Mouse (Mus musculus): ENCODE data around the gene Gm20388. TPM values are rescaled to one million over a fixed set of nuclear protein-coding genes. Genes with fewer than 3 reads are reported as not detected.
A peak's percentile ranks its signal among the peaks of the same experiment; 100 is the strongest.

Gm20388 gene
- polyA plus RNA-seq, 1 experiment from 2014 or later = 5.5 TPM

- H3K36me3 ChIP-seq (replicated peaks) = no peaks in the 10 kb centered on the region
- no peak for DNase-seq (ENCODE audit: extremely low spot score, low spot score)
- WGBS = 48% methylated on average over 12 of the region's 12 CpGs
- H3K27me3 ChIP-seq (ENCODE audit: poor library complexity, severe bottlenecking) = 0 out of 2 replicates have a peak, but pooled peaks cover 4% of the 10 kb centered on the region
- no peak overlapping the region for H3K4me3 ChIP-seq
- H3K4me1 ChIP-seq = peaks cover 19% of the 10 kb centered on the region
- no peaks in the 10 kb centered on the region for H3K9me3 ChIP-seq
- H3K27ac ChIP-seq = peak overlapping the region; percentile 51; the same call in 1 of the 2 replicates
These were observed 2335.9 kb downstream of the Gm20388 start for GRCm38 (mm10) chr8:122246257-122247211.

GRCm38 (mm10) chr8:122251739-122252138, 2341.1 kb downstream of the Gm20388 start:
- H3K4me1 ChIP-seq = peaks cover 7% of the 10 kb centered on the region
- H3K4me3 ChIP-seq = no peak overlapping the region
- peaks cover 23% of the 10 kb centered on the region for H3K27me3 ChIP-seq (ENCODE audit: poor library complexity, severe bottlenecking)
- DNase-seq (ENCODE audit: extremely low spot score, low spot score) = no peak
- no peak overlapping the region for H3K27ac ChIP-seq
- WGBS = 80% methylated on average over 1 of the region's 1 CpGs
- no peaks in the 10 kb centered on the region for H3K9me3 ChIP-seq
- no peaks in the 10 kb centered on the region for H3K36me3 ChIP-seq (replicated peaks)

GRCm38 (mm10) chr8:122252366-122252765, 2341.7 kb downstream of the Gm20388 start:
- Histone ChIP-seq H3K4me3 (no peak overlapping the region), H3K36me3 (replicated peaks) (no peaks in the 10 kb centered on the region), H3K9me3 (no peaks in the 10 kb centered on the region), H3K27me3 (ENCODE audit: poor library complexity, severe bottlenecking) (peaks cover 23% of the 10 kb centered on the region), H3K4me1 (peaks cover under 1% of the 10 kb centered on the region; the same call in 1 of the 2 replicates), H3K27ac (no peak overlapping the region)
- WGBS = 61% methylated on average over 5 of the region's 5 CpGs
- DNase-seq (ENCODE audit: extremely low spot score, low spot score) = no peak

- Histone ChIP-seq H3K27me3 (ENCODE audit: poor library complexity, severe bottlenecking) (peaks cover 47% of the 10 kb centered on the region), H3K9me3 (no peaks in the 10 kb centered on the region), H3K4me1 (peaks cover 6% of the 10 kb centered on the region; the same call in 1 of the 2 replicates), H3K36me3 (replicated peaks) (no peaks in the 10 kb centered on the region), H3K27ac (no peak overlapping the region), H3K4me3 (no peak overlapping the region)
- WGBS = 62% methylated on average over 2 of the region's 2 CpGs
- peak; percentile 75 for DNase-seq (ENCODE audit: extremely low spot score, low spot score)
These were observed 2348.7 kb downstream of the Gm20388 start for GRCm38 (mm10) chr8:122259351-122259750.

GRCm38 (mm10) chr8:122260755-122261154, 2350.1 kb downstream of the Gm20388 start:
- DNase-seq (ENCODE audit: extremely low spot score, low spot score) = no peak
- peaks cover 9% of the 10 kb centered on the region; the same call in 1 of the 2 replicates for H3K4me1 ChIP-seq
- H3K27ac ChIP-seq = no peak overlapping the region
- H3K27me3 ChIP-seq (ENCODE audit: poor library complexity, severe bottlenecking) = peaks cover 53% of the 10 kb centered on the region
- H3K4me3 ChIP-seq = no peak overlapping the region
- WGBS = 48% methylated on average over 9 of the region's 9 CpGs
- no peaks in the 10 kb centered on the region for H3K36me3 ChIP-seq (replicated peaks)
- no peaks in the 10 kb centered on the region for H3K9me3 ChIP-seq

GRCm38 (mm10) chr8:122262835-122263234, 2352.2 kb downstream of the Gm20388 start:
- peaks cover 68% of the 10 kb centered on the region for H3K27me3 ChIP-seq (ENCODE audit: poor library complexity, severe bottlenecking)
- H3K36me3 ChIP-seq (replicated peaks) = no peaks in the 10 kb centered on the region
- peaks cover 19% of the 10 kb centered on the region for H3K4me1 ChIP-seq
- WGBS = 70% methylated on average over 16 of the region's 16 CpGs
- H3K9me3 ChIP-seq = no peaks in the 10 kb centered on the region
- no peak overlapping the region for H3K27ac ChIP-seq
- no peak overlapping the region for H3K4me3 ChIP-seq
- DNase-seq (ENCODE audit: extremely low spot score, low spot score) = no peak

- H3K36me3 ChIP-seq (replicated peaks) = no peaks in the 10 kb centered on the region
- no peak overlapping the region for H3K27ac ChIP-seq
- no peak for DNase-seq (ENCODE audit: extremely low spot score, low spot score)
- peaks cover 29% of the 10 kb centered on the region for H3K4me1 ChIP-seq
- H3K27me3 ChIP-seq (ENCODE audit: poor library complexity, severe bottlenecking) = peaks cover 83% of the 10 kb centered on the region
- no peak overlapping the region for H3K4me3 ChIP-seq
- WGBS = 36% methylated on average over 9 of the region's 9 CpGs
- H3K9me3 ChIP-seq = no peaks in the 10 kb centered on the region
These were observed 2353.6 kb downstream of the Gm20388 start for GRCm38 (mm10) chr8:122264243-122264642.

- peaks cover 92% of the 10 kb centered on the region for H3K27me3 ChIP-seq (ENCODE audit: poor library complexity, severe bottlenecking)
- WGBS = 94% methylated on average over 8 of the region's 8 CpGs
These were observed 2354.9 kb downstream of the Gm20388 start for GRCm38 (mm10) chr8:122265522-122265921.

GRCm38 (mm10) chr8:122266867-122267266, 2356.2 kb downstream of the Gm20388 start:
- peaks cover 41% of the 10 kb centered on the region for H3K4me1 ChIP-seq
- no peaks in the 10 kb centered on the region for H3K36me3 ChIP-seq (replicated peaks)
- H3K27ac ChIP-seq = no peak overlapping the region
- DNase-seq (ENCODE audit: extremely low spot score, low spot score) = no peak
- peaks cover 94% of the 10 kb centered on the region for H3K27me3 ChIP-seq (ENCODE audit: poor library complexity, severe bottlenecking)
- H3K9me3 ChIP-seq = no peaks in the 10 kb centered on the region
- 35% methylated on average over 13 of the region's 13 CpGs for WGBS
- no peak overlapping the region for H3K4me3 ChIP-seq

More at GRCm38 (mm10) chr8:122265522-122265921, 2354.9 kb downstream of the Gm20388 start:
- Histone ChIP-seq H3K4me3 (no peak overlapping the region), H3K9me3 (no peaks in the 10 kb centered on the region), H3K36me3 (replicated peaks) (no peaks in the 10 kb centered on the region), H3K27ac (no peak overlapping the region), H3K4me1 (peaks cover 36% of the 10 kb centered on the region)
- no peak for DNase-seq (ENCODE audit: extremely low spot score, low spot score)

- WGBS = 61% methylated on average over 24 of the region's 24 CpGs
- Histone ChIP-seq H3K27me3 (ENCODE audit: poor library complexity, severe bottlenecking) (peaks cover 85% of the 10 kb centered on the region), H3K4me1 (peaks cover 52% of the 10 kb centered on the region), H3K36me3 (replicated peaks) (no peaks in the 10 kb centered on the region), H3K9me3 (no peaks in the 10 kb centered on the region), H3K4me3 (peak overlapping the region; percentile 53), H3K27ac (peak overlapping the region; percentile 80)
- no peak for DNase-seq (ENCODE audit: extremely low spot score, low spot score)
These were observed 2358.2 kb downstream of the Gm20388 start for GRCm38 (mm10) chr8:122268861-122269260.

- peak; percentile 81 for DNase-seq (ENCODE audit: extremely low spot score, low spot score)
These were observed 2358.8 kb downstream of the Gm20388 start for GRCm38 (mm10) chr8:122269404-122269803.

GRCm38 (mm10) chr8:122270555-122270954, 2359.9 kb downstream of the Gm20388 start:
- Histone ChIP-seq H3K36me3 (replicated peaks) (no peaks in the 10 kb centered on the region), H3K27me3 (ENCODE audit: poor library complexity, severe bottlenecking) (peaks cover 77% of the 10 kb centered on the region), H3K9me3 (no peaks in the 10 kb centered on the region), H3K27ac (0 out of 2 replicates have a peak overlapping the region, but pooled peaks have one; percentile 6), H3K4me3 (no peak overlapping the region), H3K4me1 (peaks cover 60% of the 10 kb centered on the region)
- WGBS = 76% methylated on average over 7 of the region's 7 CpGs
- DNase-seq (ENCODE audit: extremely low spot score, low spot score) = no peak

More at GRCm38 (mm10) chr8:122269404-122269803, 2358.8 kb downstream of the Gm20388 start:
- no peaks in the 10 kb centered on the region for H3K36me3 ChIP-seq (replicated peaks)
- 4% methylated on average over 21 of the region's 21 CpGs for WGBS
- peaks cover 81% of the 10 kb centered on the region for H3K27me3 ChIP-seq (ENCODE audit: poor library complexity, severe bottlenecking)
- peaks cover 52% of the 10 kb centered on the region for H3K4me1 ChIP-seq
- no peaks in the 10 kb centered on the region for H3K9me3 ChIP-seq
- H3K4me3 ChIP-seq = peak overlapping the region; percentile 53
- H3K27ac ChIP-seq = peak overlapping the region; percentile 80

- DNase-seq (ENCODE audit: extremely low spot score, low spot score) = peak; percentile 86
- H3K4me1 ChIP-seq = peaks cover 61% of the 10 kb centered on the region
- peaks cover 58% of the 10 kb centered on the region for H3K27me3 ChIP-seq (ENCODE audit: poor library complexity, severe bottlenecking)
- no peaks in the 10 kb centered on the region for H3K9me3 ChIP-seq
- 0 out of 2 replicates have a peak overlapping the region, but pooled peaks have one; percentile 2 for H3K4me3 ChIP-seq
- no peak overlapping the region for H3K27ac ChIP-seq
- H3K36me3 ChIP-seq (replicated peaks) = no peaks in the 10 kb centered on the region
- 8% methylated on average over 5 of the region's 5 CpGs for WGBS
These were observed 2362.5 kb downstream of the Gm20388 start for GRCm38 (mm10) chr8:122273152-122273551.
